Mouse (Mus musculus): ENCODE measurements around the gene Mfsd2a. TPM values are rescaled to one million over a fixed set of nuclear protein-coding genes. Genes with fewer than 3 reads are reported as not detected.

The Mfsd2a gene
- polyA plus RNA-seq, 1 experiment from 2014 or later, result 3.1 TPM

DNA sequence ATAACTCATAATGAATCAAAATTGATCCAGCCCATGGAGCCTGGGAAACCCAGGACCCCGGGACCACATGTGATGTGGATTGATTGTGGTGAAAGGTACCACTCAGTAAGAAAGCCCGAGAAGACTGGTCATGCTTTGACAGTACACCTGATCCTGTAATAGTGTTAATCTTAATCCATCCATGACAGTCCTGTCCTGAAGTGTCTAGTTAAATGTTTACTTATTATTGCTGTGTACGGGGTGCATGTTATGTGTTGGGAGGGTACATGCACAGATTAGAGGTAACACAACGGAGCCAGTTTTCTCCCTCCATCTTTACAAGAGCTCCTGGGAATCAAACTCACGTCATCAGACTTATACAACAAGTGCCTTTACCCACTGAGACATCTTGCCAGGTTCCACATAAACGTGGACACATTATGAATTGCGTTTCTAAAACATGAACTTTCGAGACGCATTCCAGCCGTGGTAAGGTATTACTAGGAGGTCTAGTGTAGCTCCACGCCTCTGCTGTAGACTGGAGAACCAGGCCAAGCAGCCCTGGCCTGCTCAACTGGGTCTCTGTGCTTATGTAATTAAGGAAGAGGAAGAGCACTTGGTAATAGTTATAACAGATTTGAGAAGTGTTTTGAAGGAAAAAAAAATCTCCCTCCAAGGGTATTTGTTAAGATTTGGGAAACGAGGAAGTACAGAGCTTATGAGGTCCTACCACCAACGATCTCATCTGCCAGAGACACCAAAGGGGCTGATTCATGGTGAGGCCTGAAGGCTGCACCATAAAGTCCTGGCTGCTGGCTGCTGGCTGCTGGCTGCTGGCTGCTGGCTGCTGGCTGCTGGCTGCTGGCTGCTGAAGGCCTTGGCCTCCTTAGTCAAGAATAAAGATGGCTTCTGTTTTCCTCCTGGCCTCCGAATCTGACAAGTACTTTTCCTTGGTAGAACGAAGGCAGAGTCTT is 37.3 kb downstream of the Mfsd2a start:
- Histone ChIP-seq H3K4me2 (replicated peaks; ENCODE audit: low read depth, low read length) (no peak overlapping the region), H3K36me3 (ENCODE audit: insufficient read depth, low read length) (no peaks in the 10 kb centered on the region), H3K9ac (replicated peaks; ENCODE audit: low read length) (no peak overlapping the region), H3K4me3 (ENCODE audit: low read length) (no peak overlapping the region), H3K27me3 (ENCODE audit: insufficient read depth, low read length) (no peaks in the 10 kb centered on the region), H3K4me1 (ENCODE audit: insufficient read depth, low read length) (no peaks in the 10 kb centered on the region), H3K9me3 (ENCODE audit: low read length) (no peaks in the 10 kb centered on the region), H3K27ac (ENCODE audit: low read length) (peak overlapping the region; percentile 22; the same call in 1 of the 2 replicates)
- peak; percentile 92 for ATAC-seq (ENCODE audit: low FRiP score, low TSS enrichment)
- 77% methylated on average over 15 of the region's 15 CpGs for WGBS

DNA sequence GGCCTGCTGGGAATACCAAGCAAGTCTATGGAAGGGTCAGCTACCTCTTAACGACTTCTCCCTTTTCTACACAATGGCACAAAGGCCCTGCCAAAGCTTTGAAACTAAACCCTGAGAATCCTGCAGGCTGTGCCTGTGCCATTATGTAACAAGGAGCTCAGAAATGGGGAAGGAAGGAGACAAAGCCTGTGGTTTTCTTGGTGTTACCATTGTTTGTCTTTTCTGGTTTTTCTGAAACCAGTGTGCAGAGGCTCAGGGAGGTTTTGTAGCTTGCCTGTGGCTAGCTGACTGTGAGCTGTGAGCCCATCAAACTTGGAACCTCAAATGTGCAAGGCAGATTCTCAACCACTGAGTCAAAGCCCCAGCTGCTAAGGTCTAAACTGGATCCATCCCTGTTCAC is 38.1 kb downstream of the Mfsd2a start:
- WGBS, result 21% methylated on average over 1 of the region's 1 CpGs
- Histone ChIP-seq H3K4me1 (ENCODE audit: insufficient read depth, low read length) (no peaks in the 10 kb centered on the region), H3K27me3 (ENCODE audit: insufficient read depth, low read length) (no peaks in the 10 kb centered on the region), H3K9me3 (ENCODE audit: low read length) (no peaks in the 10 kb centered on the region), H3K4me3 (ENCODE audit: low read length) (no peak overlapping the region), H3K27ac (ENCODE audit: low read length) (peak overlapping the region; percentile 22; the same call in 1 of the 2 replicates), H3K4me2 (replicated peaks; ENCODE audit: low read depth, low read length) (no peak overlapping the region), H3K36me3 (ENCODE audit: insufficient read depth, low read length) (no peaks in the 10 kb centered on the region), H3K9ac (replicated peaks; ENCODE audit: low read length) (no peak overlapping the region)
- ATAC-seq (ENCODE audit: low FRiP score, low TSS enrichment), result no peak

DNA sequence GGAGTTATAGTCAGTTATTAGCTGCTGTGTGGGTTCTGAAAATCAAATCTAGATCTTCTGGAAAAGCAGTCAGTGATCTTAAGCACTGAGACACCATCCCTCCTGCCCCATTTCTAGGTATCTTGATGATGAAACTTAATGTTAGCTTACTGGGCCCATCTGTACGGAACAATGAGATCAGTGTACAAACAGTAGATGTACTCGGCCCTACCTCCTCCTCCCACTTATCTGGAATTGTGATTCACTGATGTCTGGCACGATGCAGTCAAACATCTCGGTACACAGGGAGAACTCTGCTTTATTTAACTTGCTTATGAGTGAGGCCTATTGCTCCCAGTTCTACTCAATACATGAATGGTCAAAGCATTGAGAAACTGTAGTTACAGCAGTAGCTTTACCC is 45.0 kb downstream of the Mfsd2a start:
- Histone ChIP-seq H3K4me2 (replicated peaks; ENCODE audit: low read depth, low read length) (no peak overlapping the region), H3K36me3 (ENCODE audit: insufficient read depth, low read length) (no peaks in the 10 kb centered on the region), H3K4me3 (ENCODE audit: low read length) (no peak overlapping the region), H3K4me1 (ENCODE audit: insufficient read depth, low read length) (no peaks in the 10 kb centered on the region), H3K27me3 (ENCODE audit: insufficient read depth, low read length) (no peaks in the 10 kb centered on the region), H3K9me3 (ENCODE audit: low read length) (0 out of 2 replicates have a peak, but pooled peaks cover 6% of the 10 kb centered on the region), H3K27ac (ENCODE audit: low read length) (no peak overlapping the region), H3K9ac (replicated peaks; ENCODE audit: low read length) (no peak overlapping the region)
- ATAC-seq (ENCODE audit: low FRiP score, low TSS enrichment), result no peak
- WGBS, result 89% methylated on average over 4 of the region's 4 CpGs

DNA sequence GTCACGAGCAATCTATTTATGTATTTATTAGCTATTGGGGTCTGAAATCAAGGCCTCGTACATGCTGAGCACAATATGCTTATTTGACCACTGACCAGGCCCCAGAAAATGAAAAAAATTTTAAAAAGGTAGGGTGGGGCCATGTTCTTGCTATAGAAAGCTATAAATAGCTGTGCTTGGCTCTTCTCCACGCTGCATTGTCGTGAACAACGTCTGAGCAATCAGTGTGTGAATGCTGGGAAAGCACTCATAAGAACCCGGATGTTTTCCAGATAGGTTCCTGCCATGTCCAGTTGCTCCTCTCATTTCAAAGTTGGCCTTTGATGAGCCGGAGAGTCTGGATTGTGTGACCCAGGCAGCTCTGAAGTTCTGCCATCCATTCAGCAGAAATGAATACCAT is 46.8 kb downstream of the Mfsd2a start:
- WGBS, result 76% methylated on average over 7 of the region's 7 CpGs
- no peak for ATAC-seq (ENCODE audit: low FRiP score, low TSS enrichment)
- 0 out of 2 replicates have a peak, but pooled peaks cover 6% of the 10 kb centered on the region for H3K9me3 ChIP-seq (ENCODE audit: low read length)
- no peaks in the 10 kb centered on the region for H3K4me1 ChIP-seq (ENCODE audit: insufficient read depth, low read length)
- H3K36me3 ChIP-seq (ENCODE audit: insufficient read depth, low read length), result no peaks in the 10 kb centered on the region
- H3K9ac ChIP-seq (replicated peaks; ENCODE audit: low read length), result no peak overlapping the region
- no peak overlapping the region for H3K4me3 ChIP-seq (ENCODE audit: low read length)
- no peaks in the 10 kb centered on the region for H3K27me3 ChIP-seq (ENCODE audit: insufficient read depth, low read length)
- H3K4me2 ChIP-seq (replicated peaks; ENCODE audit: low read depth, low read length), result no peak overlapping the region
- no peak overlapping the region for H3K27ac ChIP-seq (ENCODE audit: low read length)

DNA sequence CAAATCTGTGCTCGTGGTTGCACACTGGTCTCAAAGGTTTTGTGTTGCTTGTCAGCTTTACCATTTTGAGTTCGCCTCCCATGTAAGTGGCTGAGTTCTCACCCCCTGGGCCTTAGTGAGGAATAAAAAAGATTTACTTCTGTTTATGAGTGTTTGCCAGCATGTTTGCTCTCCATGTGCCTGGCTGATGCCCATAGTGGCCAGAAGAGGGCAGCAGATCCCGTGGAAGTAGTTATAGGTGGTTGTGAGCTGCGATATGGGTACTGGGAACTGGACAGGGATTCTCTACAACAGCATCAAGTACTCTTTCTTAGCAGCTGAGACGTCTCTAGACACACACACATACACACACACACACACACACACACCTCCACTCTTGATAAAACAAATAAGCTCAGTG is 48.4 kb downstream of the Mfsd2a start:
- WGBS, result 69% methylated on average over 5 of the region's 5 CpGs
- no peak for ATAC-seq (ENCODE audit: low FRiP score, low TSS enrichment)
- no peaks in the 10 kb centered on the region for H3K36me3 ChIP-seq (ENCODE audit: insufficient read depth, low read length)

DNA sequence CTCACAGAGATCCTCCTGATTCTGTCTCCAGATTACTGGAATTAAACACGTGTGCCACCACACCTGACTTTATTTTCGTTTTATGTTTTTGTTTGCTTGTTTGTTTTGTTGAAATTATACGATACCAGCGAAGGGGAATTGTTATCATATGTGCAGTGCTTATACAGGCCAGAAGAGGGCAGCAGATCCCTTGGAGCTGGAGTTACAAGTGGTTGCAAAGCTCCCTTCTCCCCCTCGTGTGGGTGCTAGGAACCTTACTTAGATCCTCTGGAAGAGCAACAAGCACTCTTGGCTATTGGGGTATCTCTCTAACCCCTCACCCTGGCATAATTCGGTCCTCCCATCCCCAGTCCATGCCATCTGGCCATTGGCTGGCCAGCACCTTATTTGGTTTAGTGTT is 50.4 kb downstream of the Mfsd2a start:
- no peak overlapping the region for H3K4me2 ChIP-seq (replicated peaks; ENCODE audit: low read depth, low read length)
- no peak for ATAC-seq (ENCODE audit: low FRiP score, low TSS enrichment)
- WGBS, result 50% methylated on average over 6 of the region's 6 CpGs

More for the DNA sequence above, 48.4 kb downstream of the Mfsd2a start:
- H3K4me1 ChIP-seq (ENCODE audit: insufficient read depth, low read length), result no peaks in the 10 kb centered on the region
- H3K9me3 ChIP-seq (ENCODE audit: low read length), result peaks cover 9% of the 10 kb centered on the region; the same call in 1 of the 2 replicates
- no peak overlapping the region for H3K4me3 ChIP-seq (ENCODE audit: low read length)
- H3K27me3 ChIP-seq (ENCODE audit: insufficient read depth, low read length), result no peaks in the 10 kb centered on the region
- no peak overlapping the region for H3K9ac ChIP-seq (replicated peaks; ENCODE audit: low read length)
- no peak overlapping the region for H3K4me2 ChIP-seq (replicated peaks; ENCODE audit: low read depth, low read length)
- no peak overlapping the region for H3K27ac ChIP-seq (ENCODE audit: low read length)

DNA sequence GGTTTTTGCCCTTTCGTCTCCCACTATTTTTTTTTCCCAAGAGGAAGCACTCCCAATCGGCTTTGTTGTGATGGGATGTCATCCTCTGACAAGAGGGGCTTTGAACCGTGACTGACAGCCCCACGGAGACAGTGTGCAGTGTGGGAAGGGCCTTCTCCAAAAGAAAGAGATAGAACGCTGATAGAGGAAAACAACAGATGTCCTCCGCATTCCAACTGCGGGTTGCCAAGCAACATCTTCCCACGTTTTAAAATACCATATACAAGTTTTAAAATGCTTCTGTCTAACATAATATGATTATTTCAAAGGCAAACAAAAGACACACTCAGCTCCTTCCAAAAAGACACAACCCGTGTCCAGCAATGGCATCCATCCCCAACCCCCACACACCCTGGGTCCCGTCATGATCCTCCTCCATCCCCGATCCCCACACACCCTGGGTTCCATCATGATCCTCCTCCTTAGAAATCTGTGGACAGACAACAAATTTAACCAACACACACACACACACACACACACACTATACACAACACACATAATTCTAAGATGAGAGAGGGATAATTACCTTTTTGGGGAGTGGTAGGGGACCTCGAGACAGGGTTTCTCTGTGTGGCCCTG is 51.3 kb downstream of the Mfsd2a start:
- Histone ChIP-seq H3K4me3 (ENCODE audit: low read length) (no peak overlapping the region), H3K27me3 (ENCODE audit: insufficient read depth, low read length) (no peaks in the 10 kb centered on the region), H3K4me1 (ENCODE audit: insufficient read depth, low read length) (no peaks in the 10 kb centered on the region), H3K36me3 (ENCODE audit: insufficient read depth, low read length) (no peaks in the 10 kb centered on the region), H3K9ac (replicated peaks; ENCODE audit: low read length) (no peak overlapping the region), H3K4me2 (replicated peaks; ENCODE audit: low read depth, low read length) (no peak overlapping the region), H3K27ac (ENCODE audit: low read length) (no peak overlapping the region), H3K9me3 (ENCODE audit: low read length) (peaks cover 11% of the 10 kb centered on the region; the same call in 1 of the 2 replicates)
- WGBS, result 49% methylated on average over 12 of the region's 12 CpGs
- 0 out of 2 replicates have a peak, but pooled peaks have one; percentile 39 for ATAC-seq (ENCODE audit: low FRiP score, low TSS enrichment)

More for the DNA sequence above, 50.4 kb downstream of the Mfsd2a start:
- H3K36me3 ChIP-seq (ENCODE audit: insufficient read depth, low read length), result no peaks in the 10 kb centered on the region
- no peaks in the 10 kb centered on the region for H3K27me3 ChIP-seq (ENCODE audit: insufficient read depth, low read length)
- H3K9ac ChIP-seq (replicated peaks; ENCODE audit: low read length), result no peak overlapping the region
- H3K4me1 ChIP-seq (ENCODE audit: insufficient read depth, low read length), result no peaks in the 10 kb centered on the region
- H3K4me3 ChIP-seq (ENCODE audit: low read length), result no peak overlapping the region
- peaks cover 11% of the 10 kb centered on the region; the same call in 1 of the 2 replicates for H3K9me3 ChIP-seq (ENCODE audit: low read length)
- H3K27ac ChIP-seq (ENCODE audit: low read length), result no peak overlapping the region

DNA sequence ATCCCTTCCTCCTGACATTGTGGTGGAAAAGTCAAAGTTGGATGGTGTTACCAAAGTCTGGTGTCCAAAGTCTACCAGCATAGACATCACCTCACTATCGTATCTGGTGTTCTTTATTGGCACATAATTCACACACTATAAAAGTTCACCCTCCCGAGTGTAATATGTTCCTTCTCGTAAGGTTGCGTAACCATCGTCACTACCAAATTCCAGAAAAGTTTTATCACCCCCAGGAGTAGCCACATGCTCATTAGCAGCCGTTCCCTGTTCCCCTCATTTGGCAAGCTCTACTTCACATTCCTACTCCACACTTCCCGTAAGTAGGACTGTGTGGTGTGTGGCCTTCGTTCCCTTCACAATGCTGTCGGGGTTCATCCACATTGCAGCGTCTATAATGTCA is 55.6 kb downstream of the Mfsd2a start:
- 70% methylated on average over 10 of the region's 10 CpGs for WGBS
- Histone ChIP-seq H3K4me3 (ENCODE audit: low read length) (no peak overlapping the region), H3K9me3 (ENCODE audit: low read length) (peaks cover 5% of the 10 kb centered on the region; the same call in 1 of the 2 replicates), H3K36me3 (ENCODE audit: insufficient read depth, low read length) (no peaks in the 10 kb centered on the region), H3K9ac (replicated peaks; ENCODE audit: low read length) (no peak overlapping the region), H3K27ac (ENCODE audit: low read length) (no peak overlapping the region), H3K27me3 (ENCODE audit: insufficient read depth, low read length) (no peaks in the 10 kb centered on the region), H3K4me2 (replicated peaks; ENCODE audit: low read depth, low read length) (no peak overlapping the region), H3K4me1 (ENCODE audit: insufficient read depth, low read length) (no peaks in the 10 kb centered on the region)
- ATAC-seq (ENCODE audit: low FRiP score, low TSS enrichment), result no peak

DNA sequence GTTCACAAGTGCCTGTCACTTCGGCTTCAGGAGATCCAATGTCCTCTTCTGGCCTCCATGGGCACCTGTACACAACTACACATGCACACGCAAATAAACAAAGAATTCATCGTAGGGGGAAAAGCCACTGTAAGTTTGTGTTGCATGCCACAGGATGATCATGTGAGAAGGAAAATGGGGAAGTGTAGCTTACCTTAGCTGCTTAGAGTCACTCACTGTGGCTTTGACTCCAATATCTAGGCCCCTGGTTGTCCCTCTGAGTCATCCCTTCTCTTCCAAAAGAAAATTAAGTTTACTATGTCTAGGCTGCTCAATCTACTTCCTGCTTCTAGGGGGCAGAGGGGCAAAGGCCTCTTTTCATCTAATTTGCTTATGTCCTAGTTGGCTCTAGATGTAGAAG is 57.3 kb downstream of the Mfsd2a start:
- no peak for ATAC-seq (ENCODE audit: low FRiP score, low TSS enrichment)
- Histone ChIP-seq H3K4me3 (ENCODE audit: low read length) (no peak overlapping the region), H3K36me3 (ENCODE audit: insufficient read depth, low read length) (no peaks in the 10 kb centered on the region), H3K4me2 (replicated peaks; ENCODE audit: low read depth, low read length) (no peak overlapping the region), H3K9ac (replicated peaks; ENCODE audit: low read length) (no peak overlapping the region), H3K27ac (ENCODE audit: low read length) (no peak overlapping the region), H3K9me3 (ENCODE audit: low read length) (peaks cover 5% of the 10 kb centered on the region; the same call in 1 of the 2 replicates), H3K27me3 (ENCODE audit: insufficient read depth, low read length) (no peaks in the 10 kb centered on the region), H3K4me1 (ENCODE audit: insufficient read depth, low read length) (no peaks in the 10 kb centered on the region)
- 89% methylated on average over 3 of the region's 3 CpGs for WGBS

DNA sequence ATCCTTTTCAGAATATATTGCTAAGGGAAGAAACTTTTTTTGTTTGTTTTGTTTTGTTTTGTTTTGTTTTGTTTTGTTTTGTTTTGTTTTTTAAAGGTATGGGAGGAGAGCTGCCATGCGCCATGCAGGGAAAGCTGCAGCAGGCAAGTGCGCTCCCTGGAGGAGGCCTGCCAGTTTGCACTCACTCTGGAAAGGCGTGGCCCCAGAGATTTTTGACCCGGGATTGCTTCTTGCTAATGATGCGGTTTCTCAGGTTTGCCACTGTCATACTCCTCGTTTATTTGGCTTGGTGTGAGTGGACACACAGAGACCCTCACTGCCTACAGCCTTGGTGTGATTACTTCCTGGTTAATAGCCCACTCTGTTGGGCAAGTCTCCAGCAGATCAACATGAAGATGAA is 58.8 kb downstream of the Mfsd2a start:
- ATAC-seq (ENCODE audit: low FRiP score, low TSS enrichment), result no peak
- Histone ChIP-seq H3K4me2 (replicated peaks; ENCODE audit: low read depth, low read length) (no peak overlapping the region), H3K9ac (replicated peaks; ENCODE audit: low read length) (no peak overlapping the region), H3K27ac (ENCODE audit: low read length) (no peak overlapping the region), H3K27me3 (ENCODE audit: insufficient read depth, low read length) (no peaks in the 10 kb centered on the region), H3K9me3 (ENCODE audit: low read length) (no peaks in the 10 kb centered on the region), H3K4me3 (ENCODE audit: low read length) (no peak overlapping the region), H3K36me3 (ENCODE audit: insufficient read depth, low read length) (no peaks in the 10 kb centered on the region), H3K4me1 (ENCODE audit: insufficient read depth, low read length) (no peaks in the 10 kb centered on the region)
- 28% methylated on average over 6 of the region's 6 CpGs for WGBS

All from kidney, embryonic 16.5 days (tissue).